Mouse (Mus musculus) kidney, adult 11 months (tissue): ENCODE measurements around the gene Cbll1.
A peak's percentile ranks its signal among the peaks of the same experiment; 100 is the strongest.

ENCODE experiments used
- DNase-seq: peaks from one replicate; pipeline ENCODE4 v3.0.0; 2022

Cbll1 gene

GRCm38 (mm10) chr12:31499314-31500131, at the start of gene Cbll1:
Cbll1 (minus strand) TSS chr12:31499616.
- DNase-seq, result peak; percentile 93

GRCm38 (mm10) chr12:31546061-31546460, 46.6 kb upstream of the Cbll1 start:
- DNase-seq, result no peak

GRCm38 (mm10) chr12:31545219-31545618, 45.8 kb upstream of the Cbll1 start:
- no peak for DNase-seq

GRCm38 (mm10) chr12:31541541-31541940, 42.1 kb upstream of the Cbll1 start:
- no peak for DNase-seq

- DNase-seq, result no peak
These were observed 40.4 kb upstream of the Cbll1 start for GRCm38 (mm10) chr12:31539783-31540182.

GRCm38 (mm10) chr12:31537515-31538230, 38.3 kb upstream of the Cbll1 start:
- no peak for DNase-seq

GRCm38 (mm10) chr12:31534060-31534843, 34.8 kb upstream of the Cbll1 start:
- no peak for DNase-seq

- DNase-seq, result no peak
These were observed 33.9 kb upstream of the Cbll1 start for GRCm38 (mm10) chr12:31533218-31533908.

GRCm38 (mm10) chr12:31532054-31532453, 32.6 kb upstream of the Cbll1 start:
- no peak for DNase-seq

GRCm38 (mm10) chr12:31527407-31527806, 28.0 kb upstream of the Cbll1 start:
- no peak for DNase-seq

- DNase-seq, result no peak
These were observed 22.0 kb upstream of the Cbll1 start for GRCm38 (mm10) chr12:31521371-31521770.

GRCm38 (mm10) chr12:31520119-31520518, 20.7 kb upstream of the Cbll1 start:
- no peak for DNase-seq

- DNase-seq, result no peak
These were observed 14.5 kb upstream of the Cbll1 start for GRCm38 (mm10) chr12:31513724-31514503.

- DNase-seq, result no peak
These were observed 13.4 kb upstream of the Cbll1 start for GRCm38 (mm10) chr12:31512634-31513411.

- no peak for DNase-seq
These were observed 11.8 kb upstream of the Cbll1 start for GRCm38 (mm10) chr12:31511218-31511617.

GRCm38 (mm10) chr12:31508496-31508895, 9.1 kb upstream of the Cbll1 start:
- DNase-seq, result no peak

GRCm38 (mm10) chr12:31507718-31508364, 8.4 kb upstream of the Cbll1 start:
- DNase-seq, result no peak

- no peak for DNase-seq
These were observed 3.8 kb upstream of the Cbll1 start for GRCm38 (mm10) chr12:31503211-31503610.

GRCm38 (mm10) chr12:31501266-31501665, 1.9 kb upstream of the Cbll1 start:
- DNase-seq, result no peak

GRCm38 (mm10) chr12:31500196-31500595, 780 bp upstream of the Cbll1 start:
- DNase-seq, result no peak

- DNase-seq, result no peak
These were observed 491 bp downstream of the Cbll1 start for GRCm38 (mm10) chr12:31498936-31499313.
